Mouse (Mus musculus) testis, adult 2 months (tissue): ENCODE results near the gene Auts2. TPM values are rescaled to one million over a fixed set of nuclear protein-coding genes. Genes with fewer than 3 reads are reported as not detected.

Source experiments
- H3K27ac ChIP-seq: fragments of 200-500 bp; 2 replicates; pipeline ENCODE4 v1.5.1; 2012; ENCODE audit warnings: low read depth, low read length; ENCODE audit not compliant: control insufficient read depth, insufficient read depth
- H3K27me3 ChIP-seq: fragments of 200-500 bp; 2 replicates; pipeline ENCODE4 v1.6.1; 2012; ENCODE audit warnings: mild to moderate bottlenecking, low read length, moderate library complexity; ENCODE audit not compliant: control insufficient read depth, insufficient read depth
- H3K36me3 ChIP-seq: fragments of 200-500 bp; 2 replicates; pipeline ENCODE4 v1.6.1; 2012; ENCODE audit warnings: mild to moderate bottlenecking, low read length; ENCODE audit not compliant: control insufficient read depth, insufficient read depth
- H3K4me1 ChIP-seq: fragments of 200-500 bp; 2 replicates; pipeline ENCODE4 v1.6.1; 2012; ENCODE audit warnings: low read length; ENCODE audit not compliant: control insufficient read depth, insufficient read depth
- H3K4me3 ChIP-seq: fragments of 200-500 bp; 2 replicates; pipeline ENCODE4 v1.5.1; 2012; ENCODE audit warnings: low read depth, mild to moderate bottlenecking, low read length, moderate library complexity, mixed read lengths; ENCODE audit not compliant: control insufficient read depth
- CTCF ChIP-seq: fragments of 200-500 bp; IDR thresholded peaks from 2 replicates; pipeline ENCODE4 v1.5.1; 2012; ENCODE audit warnings: low read depth, mild to moderate bottlenecking, inconsistent platforms, low read length, moderate library complexity; ENCODE audit not compliant: control insufficient read depth, insufficient read depth, insufficient replicate concordance
- POLR2A ChIP-seq: fragments of 200-500 bp; IDR thresholded peaks from 2 replicates; pipeline ENCODE4 v1.6.1; 2012; ENCODE audit warnings: low read depth, mild to moderate bottlenecking, inconsistent platforms, low read length, moderate library complexity; ENCODE audit not compliant: control insufficient read depth
- polyA plus RNA-seq: library from polyadenylated mRNA; depleted of rRNA; stranded (reverse); fragments of >200 nt; gene quantifications from 2 replicates; pipeline ENCODE4 v1.2.3, GENCODE M21; 2012

The Auts2 gene
- polyA plus RNA-seq, 1 experiment: 4.3 TPM

- TF ChIP-seq POLR2A (no peak), CTCF (no peak)
- Histone ChIP-seq H3K27me3 (no peaks in the 10 kb centered on the region), H3K4me3 (no peak overlapping the region), H3K36me3 (no peaks in the 10 kb centered on the region), H3K27ac (no peak overlapping the region), H3K4me1 (no peaks in the 10 kb centered on the region)
Measured at GRCm38 (mm10) chr5:131838064-131838463, 705.1 kb downstream of the Auts2 start.

GRCm38 (mm10) chr5:131836014-131836735, 707.0 kb downstream of the Auts2 start:
- Histone ChIP-seq H3K27ac (no peak overlapping the region), H3K36me3 (no peaks in the 10 kb centered on the region), H3K4me3 (no peak overlapping the region), H3K27me3 (no peaks in the 10 kb centered on the region), H3K4me1 (no peaks in the 10 kb centered on the region)
- TF ChIP-seq CTCF (no peak), POLR2A (no peak)

GRCm38 (mm10) chr5:131832891-131833876, 710.0 kb downstream of the Auts2 start:
- TF ChIP-seq CTCF (no peak), POLR2A (no peak)
- Histone ChIP-seq H3K4me3 (no peak overlapping the region), H3K27ac (no peak overlapping the region)

GRCm38 (mm10) chr5:131830111-131830510, 713.0 kb downstream of the Auts2 start:
- H3K27me3 ChIP-seq: no peaks in the 10 kb centered on the region
- H3K27ac ChIP-seq: no peak overlapping the region
- no peak overlapping the region for H3K4me3 ChIP-seq
- TF ChIP-seq POLR2A (no peak), CTCF (no peak)
- no peaks in the 10 kb centered on the region for H3K36me3 ChIP-seq
- H3K4me1 ChIP-seq: no peaks in the 10 kb centered on the region

More at GRCm38 (mm10) chr5:131832891-131833876, 710.0 kb downstream of the Auts2 start:
- H3K27me3 ChIP-seq: no peaks in the 10 kb centered on the region
- no peaks in the 10 kb centered on the region for H3K36me3 ChIP-seq
- H3K4me1 ChIP-seq: no peaks in the 10 kb centered on the region

GRCm38 (mm10) chr5:131829248-131829647, 713.9 kb downstream of the Auts2 start:
- no peak overlapping the region for H3K27ac ChIP-seq
- H3K4me3 ChIP-seq: no peak overlapping the region
- H3K36me3 ChIP-seq: no peaks in the 10 kb centered on the region
- TF ChIP-seq CTCF (no peak), POLR2A (no peak)
- no peaks in the 10 kb centered on the region for H3K4me1 ChIP-seq
- H3K27me3 ChIP-seq: no peaks in the 10 kb centered on the region

GRCm38 (mm10) chr5:131828607-131829006, 714.5 kb downstream of the Auts2 start:
- TF ChIP-seq POLR2A: no peak
- no peak for TF ChIP-seq CTCF
- Histone ChIP-seq H3K4me1 (no peaks in the 10 kb centered on the region), H3K4me3 (no peak overlapping the region), H3K27me3 (no peaks in the 10 kb centered on the region), H3K36me3 (no peaks in the 10 kb centered on the region), H3K27ac (no peak overlapping the region)

GRCm38 (mm10) chr5:131826362-131827261, 716.5 kb downstream of the Auts2 start:
- H3K4me3 ChIP-seq: no peak overlapping the region
- no peaks in the 10 kb centered on the region for H3K4me1 ChIP-seq
- H3K27ac ChIP-seq: no peak overlapping the region
- TF ChIP-seq CTCF: no peak
- no peak for TF ChIP-seq POLR2A
- no peaks in the 10 kb centered on the region for H3K27me3 ChIP-seq
- no peaks in the 10 kb centered on the region for H3K36me3 ChIP-seq
